Mouse (Mus musculus) cortical plate, adult 2 months (tissue): ENCODE data around the gene Ly6g5c.

Experiments
- CTCF ChIP-seq: fragments of 200-500 bp; IDR thresholded peaks from 2 replicates; pipeline ENCODE4 v1.5.1; 2011; ENCODE audit warnings: mild to moderate bottlenecking, control low read depth, low read length; ENCODE audit not compliant: insufficient read depth; ENCODE audit errors: extremely low read depth
- POLR2A ChIP-seq: fragments of 200-500 bp; IDR thresholded peaks from 2 replicates; pipeline ENCODE4 v1.6.1; 2011; ENCODE audit warnings: mild to moderate bottlenecking, low read length, control low read depth; ENCODE audit not compliant: insufficient read depth; ENCODE audit errors: extremely low read depth

DNA sequence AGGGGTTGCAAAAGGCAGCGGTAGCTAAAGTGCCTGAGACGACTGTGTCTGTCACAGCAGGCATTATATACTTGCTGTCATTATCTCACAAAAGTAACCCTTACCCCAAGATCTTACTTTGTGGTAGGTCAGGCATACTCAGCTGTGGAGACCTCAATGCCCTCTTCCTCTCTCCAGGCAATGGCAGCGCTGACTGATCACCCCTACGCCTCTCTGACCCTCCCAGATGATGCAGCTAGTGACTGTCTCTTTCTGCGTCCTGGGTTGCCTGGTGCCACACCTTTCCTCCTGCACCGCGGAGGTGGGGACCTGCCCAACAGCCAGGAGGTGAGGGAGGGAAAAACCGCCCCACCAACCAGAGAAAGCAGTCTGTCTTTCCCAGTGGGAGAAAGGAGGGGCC, 46.8 kb upstream of the Ly6g5c start:
- no peak for TF ChIP-seq POLR2A
- no peak for TF ChIP-seq CTCF
